Mouse (Mus musculus) embryonic fibroblast, embryonic 13.5 days (primary cell): ENCODE data around the gene Plxnc1. TPM values are rescaled to one million over a fixed set of nuclear protein-coding genes. Genes with fewer than 3 reads are reported as not detected.

Experiments
- H3K27ac ChIP-seq: 2 replicates; pipeline ENCODE4 v1.5.1; 2012; ENCODE audit warnings: low read length, control low read depth, inconsistent platforms; ENCODE audit not compliant: insufficient read depth
- H3K4me1 ChIP-seq: 2 replicates; pipeline ENCODE4 v1.6.1; 2011; ENCODE audit warnings: low read length; ENCODE audit not compliant: control insufficient read depth, insufficient read depth
- H3K4me3 ChIP-seq: 2 replicates; pipeline ENCODE4 v1.5.1; 2011; ENCODE audit warnings: mild to moderate bottlenecking, control low read depth, low read length; ENCODE audit not compliant: insufficient read depth
- CTCF ChIP-seq: IDR thresholded peaks from 2 replicates; pipeline ENCODE4 v1.5.1; 2011; ENCODE audit warnings: mild to moderate bottlenecking, control low read depth, low read length, moderate library complexity, borderline replicate concordance; ENCODE audit not compliant: insufficient read depth
- POLR2A ChIP-seq: IDR thresholded peaks from 2 replicates; pipeline ENCODE4 v1.6.1; 2011; ENCODE audit warnings: low read depth, mild to moderate bottlenecking, control low read depth, low read length, moderate library complexity
- polyA plus RNA-seq: library from polyadenylated mRNA; stranded (reverse); fragments of >200 nt; gene quantifications from 2 replicates; pipeline ENCODE4 v1.2.4, GENCODE M21; 2011; ENCODE audit warnings: low read depth; ENCODE audit not compliant: missing spikeins, insufficient read length

Plxnc1 gene
- polyA plus RNA-seq: 7.2 and 16.5 TPM in 2 replicates

DNA sequence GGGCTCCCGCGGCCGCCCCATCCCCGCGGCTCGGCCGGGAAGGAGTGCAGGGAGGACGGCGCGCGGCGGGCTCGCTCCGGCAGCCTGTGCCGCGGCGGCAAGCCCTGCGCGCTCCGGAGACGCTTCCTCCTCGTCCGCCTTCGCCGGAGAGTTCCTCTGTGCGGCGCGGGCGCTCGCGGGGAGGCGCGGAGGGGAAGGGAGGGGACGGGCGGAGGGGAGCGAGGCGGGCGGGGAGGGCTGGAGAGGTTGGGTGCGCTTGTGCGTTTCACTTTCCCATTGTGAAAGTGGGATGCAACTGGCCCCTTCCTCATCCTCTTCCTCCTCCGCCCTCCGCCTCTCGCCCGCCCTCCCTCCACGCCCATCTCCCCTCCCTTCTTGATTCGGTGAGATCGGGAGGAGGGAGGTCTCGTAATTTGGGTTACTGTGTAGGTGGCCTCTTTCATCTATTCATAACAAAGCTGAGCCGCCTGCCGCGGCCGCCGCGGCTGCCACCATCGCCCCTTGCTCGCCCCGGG, at the start of gene Plxnc1:
Gene Plxnc1 (minus strand): TSS at position 145 of the 515 bp plus-strand sequence.
- TF ChIP-seq POLR2A (no peak), CTCF (no peak)
- Histone ChIP-seq H3K27ac (no peak within 1 kb of the TSS), H3K4me1 (no peaks in the 10 kb centered on the region), H3K4me3 (peak within 1 kb of the TSS; percentile 48)

DNA sequence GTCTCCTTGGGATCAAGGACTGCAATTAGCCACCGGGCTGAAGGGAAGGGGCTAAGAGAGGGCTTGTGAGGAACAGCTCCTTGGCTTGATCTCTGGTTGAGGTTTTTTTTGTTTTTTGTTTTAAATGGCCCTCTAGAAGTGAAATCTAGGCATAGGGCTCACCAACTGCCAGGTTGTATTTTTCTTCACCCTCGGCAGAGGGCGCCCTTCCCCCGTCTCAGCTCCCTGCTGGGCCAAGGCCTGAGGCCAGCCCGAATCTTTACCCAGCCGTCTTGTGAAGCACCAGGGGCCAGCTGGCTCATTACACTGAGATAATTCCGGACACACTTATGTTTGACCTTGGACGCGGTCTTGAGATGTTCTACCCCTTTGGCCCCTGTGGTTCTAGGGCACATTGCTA, 47.5 kb upstream of the Plxnc1 start:
- peak; percentile 67 for TF ChIP-seq CTCF
- no peak for TF ChIP-seq POLR2A
- no peaks in the 10 kb centered on the region for H3K4me1 ChIP-seq
- no peak overlapping the region for H3K27ac ChIP-seq
- H3K4me3 ChIP-seq: no peak overlapping the region

DNA sequence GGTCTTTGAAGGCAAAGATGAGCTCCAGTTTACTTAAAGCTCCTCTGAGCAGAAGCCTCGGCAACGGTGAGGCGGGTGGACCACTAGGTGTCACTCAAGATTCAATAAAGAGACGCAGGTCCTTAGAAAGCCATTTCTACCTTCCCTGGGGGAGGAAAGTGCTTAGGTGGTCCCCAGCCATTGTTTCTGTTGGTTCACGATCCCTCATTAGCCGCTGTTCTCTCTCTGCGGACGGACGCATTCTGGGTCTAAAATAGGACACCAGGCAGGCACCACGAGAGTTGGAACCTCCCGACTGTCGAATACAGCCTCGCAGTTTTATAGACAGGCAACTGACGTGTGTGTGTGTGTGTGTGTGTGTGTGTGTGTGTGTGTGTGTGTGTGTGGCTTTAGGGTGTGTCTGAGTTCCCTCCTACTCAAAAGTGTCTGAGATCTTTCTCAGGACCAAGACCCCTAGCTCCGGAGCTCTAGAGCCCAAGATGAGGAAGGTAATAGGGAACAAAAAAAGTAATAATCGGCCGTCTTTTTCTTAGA, 47.0 kb upstream of the Plxnc1 start:
- no peaks in the 10 kb centered on the region for H3K4me1 ChIP-seq
- peak overlapping the region; percentile 66 for H3K27ac ChIP-seq
- H3K4me3 ChIP-seq: no peak overlapping the region
- TF ChIP-seq POLR2A (no peak), CTCF (peak; percentile 41; the same call in 1 of the 2 replicates)

DNA sequence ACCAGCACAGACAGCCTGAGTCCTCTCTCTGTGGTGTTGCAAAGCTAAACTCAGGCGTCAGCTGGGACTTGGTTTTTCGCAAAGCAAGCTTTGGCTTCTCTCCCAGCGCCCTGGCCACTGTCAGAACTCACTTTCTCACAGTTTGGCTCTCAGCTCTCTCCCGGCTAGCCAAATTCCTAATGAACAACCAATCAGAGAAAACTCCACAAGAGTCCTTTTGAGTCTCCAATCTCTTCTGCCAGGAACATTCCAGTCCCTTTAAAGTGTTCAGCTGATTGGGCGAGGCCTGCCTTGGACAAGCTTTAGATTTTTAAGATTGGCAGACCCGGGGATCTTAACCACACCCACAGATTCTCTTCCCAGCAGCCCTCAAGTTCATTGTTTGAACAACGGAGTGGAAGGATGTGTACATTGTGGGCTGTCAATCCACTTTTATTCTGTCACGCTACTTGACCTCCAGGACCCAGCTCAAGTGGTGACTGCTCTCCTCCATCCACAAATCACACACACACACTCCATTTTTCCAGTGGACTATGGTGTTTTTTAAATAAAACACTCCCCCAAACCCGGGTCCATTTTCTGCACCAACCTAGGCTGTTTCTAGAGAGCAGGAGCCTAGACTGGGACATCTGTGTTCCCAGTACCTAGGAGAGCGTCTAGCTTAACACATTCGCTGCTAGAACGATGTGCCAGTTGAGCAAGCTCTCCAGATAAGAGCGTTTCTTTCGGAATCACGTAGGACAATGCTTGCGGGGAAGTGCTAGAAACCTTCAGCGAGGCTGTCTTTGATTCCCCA, 46.3 kb upstream of the Plxnc1 start:
- TF ChIP-seq POLR2A (peak; percentile 54), CTCF (no peak)
- Histone ChIP-seq H3K4me1 (no peaks in the 10 kb centered on the region), H3K4me3 (no peak overlapping the region), H3K27ac (peak overlapping the region; percentile 66)

DNA sequence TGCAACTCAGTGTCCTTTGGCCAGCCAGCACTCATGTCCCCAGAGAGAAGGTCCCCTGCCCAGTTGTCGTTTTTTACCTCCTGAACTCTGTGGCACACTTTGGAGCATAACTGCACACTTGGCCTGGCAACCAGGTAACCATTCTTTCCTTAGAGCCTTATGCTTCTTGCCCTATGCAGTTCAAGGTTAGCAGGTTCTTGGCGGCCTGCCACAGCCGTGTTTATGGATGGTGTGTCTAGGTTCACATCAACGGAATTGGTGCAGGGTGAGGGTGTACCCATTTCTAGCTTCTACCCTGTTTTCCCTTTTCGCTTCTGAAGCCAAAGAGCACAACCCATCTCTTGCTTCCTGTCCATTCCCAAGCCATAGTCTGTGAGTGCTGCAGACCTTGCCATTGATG, 44.7 kb upstream of the Plxnc1 start:
- TF ChIP-seq CTCF (no peak), POLR2A (no peak)

DNA sequence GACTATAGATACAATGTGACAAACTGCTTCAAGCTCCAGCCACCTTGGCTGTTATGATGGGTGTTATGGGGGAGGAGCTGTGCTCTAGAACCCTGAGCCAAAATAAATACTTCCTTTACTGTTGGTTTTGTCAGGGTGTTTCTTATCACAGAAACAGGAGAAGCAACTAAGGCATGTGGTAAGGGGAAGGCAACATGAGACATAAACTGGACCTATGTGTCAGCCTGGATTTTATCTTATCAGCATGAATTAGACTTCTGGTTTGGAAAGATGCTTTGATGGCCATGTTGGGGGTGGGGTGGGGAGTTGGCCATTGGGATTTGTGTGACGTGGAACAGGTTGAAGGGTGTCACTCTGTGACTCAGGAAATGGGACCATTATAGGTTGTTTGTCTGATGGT, 40.5 kb upstream of the Plxnc1 start:
- Histone ChIP-seq H3K4me3 (no peak overlapping the region), H3K4me1 (no peaks in the 10 kb centered on the region), H3K27ac (no peak overlapping the region)
- TF ChIP-seq CTCF: no peak
- TF ChIP-seq POLR2A: no peak

More for the DNA sequence above, 44.7 kb upstream of the Plxnc1 start:
- no peaks in the 10 kb centered on the region for H3K4me1 ChIP-seq
- H3K4me3 ChIP-seq: no peak overlapping the region
- no peak overlapping the region for H3K27ac ChIP-seq

DNA sequence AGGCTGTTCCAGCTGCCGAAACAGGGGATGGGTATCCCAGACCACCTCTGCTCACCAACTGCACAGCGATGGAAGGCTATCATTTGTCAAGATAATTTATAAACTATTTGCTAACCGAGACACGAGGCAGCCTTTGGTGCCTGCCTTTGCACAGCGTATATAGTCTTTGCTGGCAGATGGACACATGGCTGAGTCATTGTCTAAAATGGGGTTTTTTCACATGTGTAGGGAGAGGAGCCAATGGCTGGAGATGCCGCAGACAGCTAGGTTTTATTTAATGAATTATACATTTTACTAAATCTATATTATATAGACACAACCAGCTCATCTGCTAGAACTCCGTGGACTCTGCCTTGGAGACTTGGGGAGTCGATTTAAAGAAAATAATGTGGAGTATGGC, 37.9 kb upstream of the Plxnc1 start:
- Histone ChIP-seq H3K4me3 (no peak overlapping the region), H3K27ac (no peak overlapping the region), H3K4me1 (no peaks in the 10 kb centered on the region)
- TF ChIP-seq CTCF (no peak), POLR2A (no peak)

DNA sequence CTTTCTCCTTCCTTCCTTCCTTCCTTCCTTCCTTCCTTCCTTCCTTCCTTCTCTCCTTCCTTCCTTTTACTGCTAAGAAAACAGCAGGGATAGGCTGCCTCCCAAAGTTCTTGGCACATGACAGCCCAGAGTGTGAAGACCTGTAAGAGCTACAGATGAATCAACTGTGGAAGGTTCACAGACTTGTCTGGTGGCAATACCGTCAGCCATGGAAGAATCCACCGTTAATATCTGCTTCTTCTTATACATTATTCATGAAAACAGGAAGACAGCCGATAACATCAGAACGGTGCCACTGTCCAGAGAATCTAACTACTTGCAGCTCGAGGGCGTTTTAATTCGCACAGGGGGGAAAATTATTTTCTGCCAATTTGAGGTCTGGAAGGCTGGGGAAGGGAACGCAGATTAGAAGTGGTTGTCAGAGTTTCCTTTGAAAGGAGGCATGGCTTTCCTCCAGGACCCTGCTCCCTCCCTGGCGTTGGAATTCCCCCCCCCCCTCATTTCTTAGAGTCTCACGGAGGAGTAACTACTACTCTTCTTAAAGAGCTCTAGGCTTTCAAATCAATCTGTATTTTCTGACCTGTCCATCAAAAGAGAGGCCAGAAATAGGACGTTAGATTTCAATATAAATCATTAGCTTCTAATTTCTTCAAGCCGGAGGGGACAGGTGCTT, 37.0 kb upstream of the Plxnc1 start:
- H3K4me1 ChIP-seq: no peaks in the 10 kb centered on the region
- H3K4me3 ChIP-seq: no peak overlapping the region
- TF ChIP-seq CTCF (no peak), POLR2A (no peak)
- H3K27ac ChIP-seq: no peak overlapping the region

DNA sequence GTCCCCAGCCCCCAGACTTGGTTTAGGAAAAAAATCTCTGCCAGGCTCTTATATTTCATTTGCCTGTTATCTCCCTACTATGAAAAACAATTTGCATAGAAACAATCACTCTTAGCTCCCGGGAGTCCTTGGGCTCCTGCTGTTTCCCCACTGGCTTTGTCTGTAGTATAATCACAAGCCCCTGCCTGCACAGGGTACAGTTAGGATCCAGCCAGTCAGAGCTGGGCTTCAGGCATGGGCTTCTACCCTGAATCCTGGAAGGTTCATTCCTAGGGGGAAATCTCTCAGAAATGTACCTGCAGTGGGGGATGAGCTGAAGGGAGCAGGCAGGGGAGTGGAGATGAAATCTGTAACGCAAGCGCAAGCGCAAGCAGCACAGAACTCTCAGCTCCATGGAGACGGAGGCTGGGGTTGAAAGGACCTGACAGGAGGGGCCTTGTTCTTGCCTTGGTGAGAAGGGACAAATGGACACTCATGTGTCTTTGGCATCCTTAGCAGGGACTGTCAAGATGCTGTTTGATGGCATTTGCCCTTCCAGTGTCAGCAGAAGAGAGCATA, 33.7 kb upstream of the Plxnc1 start:
- TF ChIP-seq CTCF (no peak), POLR2A (no peak)
- H3K4me1 ChIP-seq: no peaks in the 10 kb centered on the region
- H3K4me3 ChIP-seq: no peak overlapping the region
- no peak overlapping the region for H3K27ac ChIP-seq

DNA sequence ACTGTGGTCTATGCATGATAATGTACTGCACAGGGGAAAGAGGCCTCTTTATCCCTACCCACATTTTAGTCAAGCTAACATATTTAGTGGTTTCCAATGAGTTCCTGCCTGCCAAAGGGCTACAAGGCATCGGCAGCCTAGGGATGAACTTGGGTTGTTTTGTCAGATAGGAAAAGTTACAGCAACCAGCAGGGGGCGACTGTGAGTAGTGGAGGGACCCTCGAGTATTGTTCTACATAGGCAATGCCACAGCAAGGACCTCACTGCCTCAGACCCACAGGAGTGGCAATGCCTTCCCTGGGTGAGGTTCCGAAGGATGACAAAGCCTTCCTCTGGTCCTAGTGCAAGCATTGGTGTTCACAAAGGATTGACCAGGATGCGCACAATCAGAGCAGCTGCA, 31.7 kb upstream of the Plxnc1 start:
- H3K4me3 ChIP-seq: no peak overlapping the region
- no peak overlapping the region for H3K27ac ChIP-seq
- H3K4me1 ChIP-seq: no peaks in the 10 kb centered on the region
- TF ChIP-seq CTCF (no peak), POLR2A (no peak)
